Mouse (Mus musculus): ENCODE measurements around the gene Atg3. TPM values are rescaled to one million over a fixed set of nuclear protein-coding genes. Genes with fewer than 3 reads are reported as not detected.

The Atg3 gene
- 43.1 and 49.5 TPM in 2 replicates for polyA plus RNA-seq (2015; fragmentation: Nextera tagmentation; extraction: Ambion mirVana)

DNA sequence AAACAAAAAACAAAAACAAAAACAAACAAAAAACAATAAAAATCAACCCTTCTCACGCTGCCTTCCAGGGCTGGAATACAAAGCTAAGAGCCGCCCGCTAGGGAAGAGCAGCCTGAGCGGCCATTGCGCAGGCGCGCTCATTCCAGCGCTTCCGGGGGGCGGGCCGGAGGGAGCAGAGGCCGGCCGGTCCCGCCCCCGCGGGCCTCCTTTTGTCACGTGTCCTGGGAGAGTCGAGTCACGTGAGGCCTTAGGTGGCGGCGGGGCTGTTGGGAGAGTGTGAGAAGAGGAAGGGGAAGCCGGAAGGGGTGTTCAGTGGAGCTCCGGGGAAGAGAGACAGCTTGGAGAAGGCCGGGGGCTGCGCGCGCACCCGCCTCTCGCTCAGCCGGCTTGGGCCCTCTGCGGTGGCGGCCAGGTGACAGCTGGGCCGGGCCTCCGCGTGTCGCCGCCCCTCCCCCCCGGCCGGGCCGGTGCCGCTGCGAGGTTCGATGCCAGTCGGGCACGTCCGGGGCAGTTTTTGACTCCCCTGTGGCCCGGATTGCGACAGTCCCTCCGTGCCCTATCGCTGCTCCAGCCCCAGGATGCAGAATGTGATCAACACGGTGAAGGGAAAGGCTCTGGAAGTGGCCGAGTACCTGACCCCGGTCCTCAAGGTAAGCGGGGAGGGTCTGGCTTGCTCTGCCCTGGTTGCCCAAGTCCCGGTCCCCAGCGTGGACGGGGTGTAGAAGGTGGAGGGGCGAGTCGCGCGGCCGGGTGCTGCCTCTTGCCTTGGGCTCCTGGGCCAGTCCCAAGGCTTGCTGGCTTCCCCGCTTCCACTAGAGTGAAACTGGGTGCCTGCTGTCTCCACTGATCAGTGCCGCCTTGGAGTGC is at the start of gene Atg3, which contains the start of gene Slc35a5:
Gene Atg3 (plus strand): TSS at position 264 of the 867 bp plus-strand sequence.
Gene Slc35a5 (minus strand): TSS at position 185 of the 867 bp plus-strand sequence.

DNA sequence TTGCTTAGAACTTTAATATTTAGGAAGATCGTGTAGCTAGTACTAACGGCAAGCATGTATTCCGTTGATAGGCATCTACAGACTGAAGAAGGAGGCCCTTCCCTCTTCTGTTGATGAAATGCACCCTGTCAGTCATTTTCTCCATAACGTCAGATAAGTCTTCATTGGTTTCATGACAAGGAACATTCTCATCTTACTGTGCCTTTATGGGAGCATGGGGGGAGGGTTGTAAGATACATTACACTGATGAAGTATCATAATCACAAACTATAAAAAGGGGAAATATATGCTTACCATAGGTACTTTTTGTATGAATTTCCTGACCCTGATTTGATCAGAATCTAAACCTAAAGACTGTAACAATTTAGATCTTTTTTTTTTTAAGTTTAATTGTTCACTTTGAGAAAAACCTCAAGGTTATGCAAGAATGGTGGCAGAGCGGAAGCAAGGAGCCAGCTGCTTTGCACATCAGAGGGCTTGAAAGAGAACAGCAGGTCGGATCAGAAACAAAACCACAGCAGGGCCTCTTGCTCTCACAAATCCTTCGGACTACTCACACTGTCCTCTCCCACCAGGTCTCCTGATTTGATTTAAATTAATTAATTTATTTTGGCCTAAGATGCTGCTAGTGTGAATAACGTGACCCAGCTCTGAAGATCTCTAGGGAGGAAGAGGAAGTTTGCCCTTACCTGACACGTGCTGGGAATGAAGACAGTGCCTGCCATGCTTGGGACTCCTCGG is 65.2 kb downstream of the Atg3 start, which contains the start of gene Btla:
Gene Btla (plus strand): TSS at position 668 of the 741 bp plus-strand sequence.

Other genes starting within 250 kb of the Atg3 start
- 0.61 and 0.98 TPM in 2 replicates for gene Cd200r3, start 215.1 kb upstream of the Atg3 start, polyA plus RNA-seq (2015; fragmentation: Nextera tagmentation; extraction: Ambion mirVana)
- gene Ccdc80, start 65.4 kb upstream of the Atg3 start, polyA plus RNA-seq (2015; fragmentation: Nextera tagmentation; extraction: Ambion mirVana) = 61.4 and 77.4 TPM in 2 replicates
- gene Slc35a5, start 79 bp upstream of the Atg3 start, polyA plus RNA-seq (2015; fragmentation: Nextera tagmentation; extraction: Ambion mirVana) = 20.7 and 24.6 TPM in 2 replicates
- gene Btla, start 65.5 kb downstream of the Atg3 start, polyA plus RNA-seq (2015; fragmentation: Nextera tagmentation; extraction: Ambion mirVana) = 0.26 and 0.76 TPM in 2 replicates